Mouse (Mus musculus): Measurements from ENCODE around the gene Olfr593. TPM values are rescaled to one million over a fixed set of nuclear protein-coding genes. Genes with fewer than 3 reads are reported as not detected.

Olfr593 gene
- not detected for polyA plus RNA-seq (2017; shearing (Covaris generic))

DNA sequence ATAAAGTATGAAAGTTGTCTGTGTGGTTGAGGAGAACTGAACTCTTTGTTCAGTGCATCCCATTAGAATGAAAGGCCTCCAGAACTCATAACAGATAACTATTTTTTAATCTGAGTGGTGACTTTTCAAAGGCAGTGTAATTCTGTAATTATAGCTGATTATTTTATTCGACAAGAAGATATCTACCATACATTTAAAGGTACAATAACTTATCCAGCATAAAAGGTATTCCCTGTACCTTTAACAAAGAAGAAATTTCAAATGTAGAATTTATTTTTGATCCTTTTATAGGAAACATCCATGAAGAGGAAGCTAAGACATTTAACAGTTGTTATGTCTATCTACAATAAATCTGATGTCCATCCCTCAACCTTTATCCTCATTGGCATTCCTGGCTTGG, at the start of gene Olfr593:
Olfr593 (plus strand) TSS at position 301 of the 400 bp plus-strand sequence.

DNA sequence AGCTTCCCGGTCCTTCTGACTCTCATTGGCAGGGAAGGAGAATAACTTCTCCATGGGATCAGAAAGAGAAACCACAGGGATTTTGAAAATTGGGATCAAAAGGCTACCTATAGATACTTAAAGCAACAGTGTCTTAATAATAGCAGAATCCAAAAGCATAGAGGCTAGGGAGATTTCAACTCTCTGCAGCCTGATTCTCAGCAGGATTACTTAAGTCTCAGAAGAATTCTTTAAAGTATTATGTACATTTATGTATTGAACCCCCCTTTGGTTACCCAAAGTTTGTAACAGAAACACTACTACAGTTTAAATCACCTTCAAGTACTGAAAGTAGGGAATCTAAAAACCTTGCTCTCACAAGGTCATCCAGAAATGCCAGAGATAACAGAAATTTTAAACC, 33.4 kb upstream of the Olfr593 start, which contains the start of gene Olfr591:
Olfr591 (minus strand) TSS at position 101 of the 400 bp plus-strand sequence.

DNA sequence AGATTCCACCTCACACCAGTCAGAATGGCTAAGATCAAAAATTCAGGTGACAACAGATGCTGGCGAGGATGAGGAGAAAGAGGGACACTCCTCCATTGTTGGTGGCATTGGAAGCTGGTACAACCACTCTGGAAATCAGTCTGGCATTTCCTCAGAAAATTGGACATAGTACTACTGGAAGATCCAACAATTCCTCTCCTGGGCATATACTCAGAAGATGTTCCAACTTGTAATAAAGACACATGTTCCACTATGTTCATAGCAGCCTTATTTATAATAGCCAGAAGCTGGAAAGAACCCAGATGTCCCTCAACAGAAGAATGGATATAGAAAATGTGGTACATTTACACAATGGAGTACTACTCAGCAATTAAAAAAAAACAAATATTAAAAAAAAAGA, 27.2 kb upstream of the Olfr593 start, which contains the start of gene Olfr592:
Olfr592 (plus strand) TSS at position 301 of the 400 bp plus-strand sequence.

DNA sequence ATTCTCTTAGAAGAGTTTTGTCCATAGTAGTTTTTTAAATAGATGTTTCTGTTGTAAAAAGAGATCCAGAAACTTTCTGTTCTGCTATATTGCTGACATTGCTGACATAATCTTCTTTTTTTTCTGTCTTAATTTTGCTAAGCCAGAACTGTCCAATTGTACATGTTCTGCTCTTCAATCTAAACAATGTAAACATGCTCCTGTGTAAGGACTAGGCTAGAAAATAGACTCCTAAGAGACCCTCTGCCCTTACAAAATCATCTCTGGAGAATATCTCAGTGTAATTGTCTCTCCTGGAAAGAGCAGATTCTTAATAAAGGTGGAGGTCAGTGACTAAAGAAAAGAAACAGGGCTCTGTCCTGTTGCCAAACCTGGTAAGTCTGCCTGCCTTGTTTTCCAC, 5.0 kb downstream of the Olfr593 start, which contains the start of gene Olfr594:
Olfr594 (plus strand) TSS at position 301 of the 400 bp plus-strand sequence.

DNA sequence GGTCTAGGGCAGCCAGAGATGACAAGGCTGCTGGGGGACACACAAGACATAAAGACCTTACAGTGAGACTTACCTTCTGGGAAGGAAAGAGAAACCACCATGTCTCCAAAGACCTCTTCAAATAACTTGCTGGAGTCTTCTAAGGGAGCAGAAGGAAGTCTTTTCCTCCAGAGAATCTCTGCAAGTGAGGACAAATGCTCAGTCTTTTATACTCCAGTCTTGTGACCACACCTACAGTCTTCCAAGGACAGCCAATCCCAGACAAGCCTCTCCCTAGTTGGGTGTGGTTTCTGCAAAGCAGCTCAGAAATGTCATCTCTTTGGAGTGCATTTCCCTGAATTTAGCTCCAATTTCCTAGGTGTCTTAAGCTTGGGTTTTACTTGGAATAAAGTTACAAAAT, 40.7 kb downstream of the Olfr593 start, which contains the start of gene Usp17ld:
Usp17ld (minus strand) TSS at position 101 of the 400 bp plus-strand sequence.

Other genes starting within 250 kb of the Olfr593 start
- under 1 TPM in 1 of 2 experiments, not detected in 1; 0.25 TPM for gene Olfr576, start 249.2 kb upstream of the Olfr593 start, polyA plus RNA-seq (2017; shearing (Covaris generic))
- gene Olfr577, start 235.9 kb upstream of the Olfr593 start, polyA plus RNA-seq (2017; shearing (Covaris generic)) = under 1 TPM in 1 of 2 experiments, not detected in 1; 0.12 TPM
- not detected for gene Olfr578, start 222.5 kb upstream of the Olfr593 start, polyA plus RNA-seq (2017; shearing (Covaris generic))
- not detected for gene Olfr582, start 173.8 kb upstream of the Olfr593 start, polyA plus RNA-seq (2017; shearing (Covaris generic))
- not detected for gene Olfr583, start 160.6 kb upstream of the Olfr593 start, polyA plus RNA-seq (2017; shearing (Covaris generic))
- gene Olfr584, start 130.0 kb upstream of the Olfr593 start, polyA plus RNA-seq (2017; shearing (Covaris generic)) = under 1 TPM in 1 of 2 experiments, not detected in 1; 0.41 TPM
- gene Olfr585, start 114.1 kb upstream of the Olfr593 start, polyA plus RNA-seq (2017; shearing (Covaris generic)) = not detected
- gene Olfr586, start 86.2 kb upstream of the Olfr593 start, polyA plus RNA-seq (2017; shearing (Covaris generic)) = not detected
- under 1 TPM in 1 of 2 experiments, not detected in 1; 0.04 TPM for gene Olfr588-ps1, start 71.0 kb upstream of the Olfr593 start, polyA plus RNA-seq (2017; shearing (Covaris generic))
- gene Olfr589, start 55.5 kb upstream of the Olfr593 start, polyA plus RNA-seq (2017; shearing (Covaris generic)) = not detected
- not detected for gene Olfr591, start 33.5 kb upstream of the Olfr593 start, polyA plus RNA-seq (2017; shearing (Covaris generic))
- under 1 TPM in 1 of 2 experiments, not detected in 1; 0.05 TPM for gene Olfr592, start 27.1 kb upstream of the Olfr593 start, polyA plus RNA-seq (2017; shearing (Covaris generic))
- gene Olfr594, start 5.1 kb downstream of the Olfr593 start, polyA plus RNA-seq (2017; shearing (Covaris generic)) = under 1 TPM in 1 of 2 experiments, not detected in 1; 0.36 TPM
- gene Usp17ld, start 40.6 kb downstream of the Olfr593 start, polyA plus RNA-seq (2017; shearing (Covaris generic)) = not detected
- gene Olfr596, start 93.8 kb downstream of the Olfr593 start, polyA plus RNA-seq (2017; shearing (Covaris generic)) = not detected
- under 1 TPM in 1 of 2 experiments, not detected in 1; 0.55 TPM for gene Olfr597, start 104.5 kb downstream of the Olfr593 start, polyA plus RNA-seq (2017; shearing (Covaris generic))
- not detected for gene Olfr598, start 111.7 kb downstream of the Olfr593 start, polyA plus RNA-seq (2017; shearing (Covaris generic))
- not detected for gene Olfr599, start 124.1 kb downstream of the Olfr593 start, polyA plus RNA-seq (2017; shearing (Covaris generic))
- gene Olfr600, start 137.8 kb downstream of the Olfr593 start, polyA plus RNA-seq (2017; shearing (Covaris generic)) = not detected
- not detected for gene Olfr601, start 150.8 kb downstream of the Olfr593 start, polyA plus RNA-seq (2017; shearing (Covaris generic))
- gene Olfr603, start 174.3 kb downstream of the Olfr593 start, polyA plus RNA-seq (2017; shearing (Covaris generic)) = not detected
- gene Usp17lc, start 203.2 kb downstream of the Olfr593 start, polyA plus RNA-seq (2017; shearing (Covaris generic)) = under 1 TPM in 1 of 2 experiments, not detected in 1; 0.25 TPM
- not detected for gene Olfr605, start 233.6 kb downstream of the Olfr593 start, polyA plus RNA-seq (2017; shearing (Covaris generic))
- gene Olfr606, start 237.2 kb downstream of the Olfr593 start, polyA plus RNA-seq (2017; shearing (Covaris generic)) = under 1 TPM in 1 of 2 experiments, not detected in 1; 0.07 TPM